Mouse (Mus musculus) T-cell, adult 2 months (primary cell): ENCODE measurements around the gene Zbtb5.
A peak's percentile ranks its signal among the peaks of the same experiment; 100 is the strongest.
"Not testable (repeated sequence)": the region's sequence is repeated elsewhere in the genome, so short reads cannot be mapped to it uniquely, and the experiment has no call there.

ENCODE experiments used
- DNase-seq: peaks from one replicate; pipeline ENCODE4 v3.0.0; 2022; ENCODE audit warnings: low spot score

Zbtb5 gene

DNA sequence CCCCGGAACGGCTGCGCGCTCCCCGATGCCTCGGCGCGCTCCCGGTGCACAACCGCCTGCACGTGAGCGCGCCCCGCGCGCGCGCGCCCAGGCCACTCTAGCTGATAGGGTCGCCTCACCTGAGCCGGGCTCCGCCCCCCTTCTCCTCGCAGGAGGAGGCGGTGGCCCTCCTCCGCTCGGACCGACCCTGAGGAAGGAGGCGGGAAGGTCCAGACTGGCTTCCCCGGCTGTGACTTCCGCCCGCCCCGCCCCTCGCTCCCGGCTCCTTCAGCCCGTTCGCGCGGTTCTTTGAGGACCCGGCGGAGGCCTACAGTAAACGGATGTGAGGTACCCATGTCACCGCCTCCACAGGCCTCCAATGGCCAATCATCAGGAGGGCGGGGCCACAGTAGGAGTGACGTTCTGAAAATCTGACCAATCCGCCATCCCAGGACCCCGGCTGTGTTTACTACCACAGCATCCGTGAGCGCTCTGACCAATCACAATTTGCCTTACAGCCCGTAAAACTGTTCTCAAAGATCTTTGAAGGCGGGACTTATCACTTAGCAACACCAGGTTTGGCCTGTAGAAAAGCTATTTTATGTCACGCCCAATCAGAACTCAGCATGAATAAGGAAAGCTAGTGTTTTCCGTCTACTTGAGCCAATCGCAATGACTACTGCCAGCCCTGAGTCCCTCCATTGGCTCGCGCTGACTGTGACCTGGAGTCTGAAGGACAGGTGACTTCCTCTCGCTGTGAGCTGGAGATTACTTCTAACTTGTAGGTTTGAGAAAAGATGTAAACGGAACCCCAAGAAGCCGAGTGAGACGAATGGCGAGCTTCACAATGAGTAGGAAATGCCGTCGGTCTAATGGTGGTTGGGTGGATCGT, at the start of gene Zbtb5:
Gene Zbtb5, minus strand, starts transcription at position 308 of the 871 bp plus-strand sequence.
- peak; percentile 100 for DNase-seq

DNA sequence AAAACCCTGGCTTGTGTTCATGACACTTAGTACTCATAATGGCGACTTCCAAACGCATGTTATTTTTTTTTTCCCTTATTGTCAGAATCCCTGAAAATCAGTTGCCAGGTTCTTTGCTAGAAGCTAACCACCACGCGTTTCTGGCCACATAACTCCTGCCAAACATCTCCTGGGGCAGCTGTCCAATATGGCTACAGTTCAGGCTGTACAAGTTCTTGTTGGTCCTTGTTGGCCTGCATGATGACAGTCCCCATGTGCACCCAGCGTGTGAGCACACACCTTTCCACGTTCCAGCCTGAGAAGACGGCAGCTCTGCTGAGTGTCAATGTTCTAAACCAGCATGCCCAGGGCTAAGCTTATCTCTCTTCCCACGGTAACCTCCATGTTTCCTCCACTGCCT, 43.2 kb upstream of the Zbtb5 start:
- no peak for DNase-seq

DNA sequence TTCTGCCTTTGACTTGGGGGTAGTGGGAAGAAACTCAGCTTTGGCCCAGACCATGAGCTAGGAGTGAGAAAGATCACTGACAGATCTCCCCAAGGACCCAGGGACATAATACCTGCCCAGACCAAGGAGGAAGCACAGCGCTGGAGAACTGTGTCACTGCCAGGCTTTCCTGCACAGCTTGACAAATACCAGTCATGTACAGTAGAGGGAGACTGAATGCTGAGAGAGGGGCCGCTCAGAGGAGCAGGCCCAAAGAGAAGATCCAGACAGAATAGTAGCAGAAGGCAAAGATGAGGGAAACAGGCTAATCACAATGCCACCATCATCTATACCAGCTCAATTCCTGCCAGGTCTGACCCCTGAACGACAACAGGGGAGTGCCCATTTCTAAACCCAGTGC, 42.6 kb upstream of the Zbtb5 start:
- DNase-seq = no peak

- no peak for DNase-seq
Measured at GRCm38 (mm10) chr4:45047956-45048355, 35.7 kb upstream of the Zbtb5 start.

DNA sequence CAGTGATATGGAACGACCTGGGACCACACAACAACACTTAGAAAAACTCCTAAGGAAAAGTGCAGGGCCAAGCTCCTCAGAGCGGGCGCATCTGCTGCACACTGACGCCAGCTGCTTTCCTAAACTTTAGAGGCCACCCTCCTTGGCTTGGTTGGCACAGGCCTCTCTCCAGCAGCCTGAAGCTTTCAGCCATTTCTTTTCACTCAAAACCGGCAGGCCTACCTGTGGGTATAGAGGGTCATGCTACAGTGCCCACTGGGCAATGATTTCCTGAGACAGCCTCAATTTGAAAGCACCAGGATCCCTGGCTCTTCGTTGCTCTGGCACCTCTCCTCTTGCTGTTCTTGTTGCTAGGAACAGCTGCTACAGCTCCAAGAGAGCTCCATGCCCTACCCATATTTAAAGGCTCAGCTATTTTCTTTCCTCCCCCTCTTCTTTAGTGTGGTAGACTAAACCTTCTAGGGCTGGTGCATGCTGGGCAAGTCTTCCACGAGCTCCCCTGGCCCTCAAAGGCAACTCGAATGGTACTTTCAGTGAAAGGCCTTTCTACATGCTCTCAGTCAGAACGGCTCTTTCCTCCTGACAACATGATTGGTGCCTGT, 35.2 kb upstream of the Zbtb5 start:
- DNase-seq = no peak

- no peak for DNase-seq
Measured at GRCm38 (mm10) chr4:45046679-45047078, 34.5 kb upstream of the Zbtb5 start.

GRCm38 (mm10) chr4:45040795-45041194, 28.6 kb upstream of the Zbtb5 start:
- no peak for DNase-seq

DNA sequence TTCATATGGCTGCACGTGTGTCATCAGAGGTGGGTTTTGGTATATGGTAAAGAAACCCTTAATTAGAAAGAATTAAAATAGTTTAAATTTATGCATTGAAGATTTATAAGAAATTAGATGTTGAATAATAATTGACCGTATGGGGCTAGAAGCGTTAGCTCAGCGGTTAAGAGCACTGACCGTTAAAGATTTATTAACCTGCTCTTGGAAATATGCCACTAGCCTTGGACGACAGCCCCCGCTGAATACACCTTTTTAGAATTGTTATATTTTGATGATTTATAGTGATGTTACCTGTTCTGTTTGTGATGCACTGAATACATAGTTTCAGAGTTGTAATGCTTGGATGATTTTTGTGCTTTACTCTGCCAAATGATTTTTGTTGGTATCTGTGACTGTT, 27.3 kb upstream of the Zbtb5 start:
- DNase-seq = not testable (repeated sequence)

DNA sequence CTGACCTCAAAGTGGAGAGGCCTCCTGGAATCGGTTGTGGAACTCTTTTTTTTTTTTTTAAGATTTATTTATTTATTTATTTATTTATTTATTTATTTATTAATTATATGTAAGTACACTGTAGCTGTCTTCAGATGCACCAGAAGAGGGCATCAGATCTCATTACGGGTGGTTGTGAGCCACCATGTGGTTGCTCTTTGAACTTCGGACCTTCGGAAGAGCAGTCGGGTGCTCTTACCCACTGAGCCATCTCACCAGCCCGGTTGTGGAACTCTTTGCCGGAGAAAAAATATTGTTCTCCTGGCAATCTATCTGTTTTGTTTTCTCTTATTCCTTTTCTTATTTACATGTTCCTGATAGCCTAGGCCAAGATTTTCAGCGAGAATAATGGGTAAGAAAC, 26.7 kb upstream of the Zbtb5 start:
- not testable (repeated sequence) for DNase-seq

- DNase-seq = no peak
Measured at GRCm38 (mm10) chr4:45037455-45038410, 25.5 kb upstream of the Zbtb5 start.

- no peak for DNase-seq
Measured at GRCm38 (mm10) chr4:45036571-45036970, 24.4 kb upstream of the Zbtb5 start.

GRCm38 (mm10) chr4:45036048-45036447, 23.8 kb upstream of the Zbtb5 start:
- DNase-seq = no peak

- DNase-seq = no peak
Measured at GRCm38 (mm10) chr4:45034693-45035628, 22.7 kb upstream of the Zbtb5 start.

GRCm38 (mm10) chr4:45032586-45032985, 20.4 kb upstream of the Zbtb5 start:
- DNase-seq = no peak

- DNase-seq = no peak
Measured at GRCm38 (mm10) chr4:45026459-45026858, 14.2 kb upstream of the Zbtb5 start.

DNA sequence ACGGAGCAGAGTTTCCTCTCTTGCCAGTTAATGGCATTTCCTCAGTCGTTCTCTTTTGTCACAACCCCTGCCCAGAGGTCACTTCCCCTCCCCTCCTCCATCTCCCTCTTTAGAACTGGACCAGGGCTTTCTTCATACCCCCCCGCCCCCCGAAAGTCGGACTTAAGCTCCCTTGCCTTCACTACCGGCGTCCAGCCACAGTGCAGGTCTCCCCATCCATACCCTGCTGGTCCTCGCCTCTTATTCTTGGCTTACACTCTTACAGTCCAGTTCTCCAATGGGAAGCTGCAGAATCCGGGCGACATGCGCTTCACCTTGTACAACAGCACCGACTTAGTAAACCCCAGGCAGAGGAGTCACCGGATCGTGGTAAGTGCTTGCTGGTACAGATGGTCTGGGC, 6.8 kb upstream of the Zbtb5 start:
- no peak for DNase-seq

DNA sequence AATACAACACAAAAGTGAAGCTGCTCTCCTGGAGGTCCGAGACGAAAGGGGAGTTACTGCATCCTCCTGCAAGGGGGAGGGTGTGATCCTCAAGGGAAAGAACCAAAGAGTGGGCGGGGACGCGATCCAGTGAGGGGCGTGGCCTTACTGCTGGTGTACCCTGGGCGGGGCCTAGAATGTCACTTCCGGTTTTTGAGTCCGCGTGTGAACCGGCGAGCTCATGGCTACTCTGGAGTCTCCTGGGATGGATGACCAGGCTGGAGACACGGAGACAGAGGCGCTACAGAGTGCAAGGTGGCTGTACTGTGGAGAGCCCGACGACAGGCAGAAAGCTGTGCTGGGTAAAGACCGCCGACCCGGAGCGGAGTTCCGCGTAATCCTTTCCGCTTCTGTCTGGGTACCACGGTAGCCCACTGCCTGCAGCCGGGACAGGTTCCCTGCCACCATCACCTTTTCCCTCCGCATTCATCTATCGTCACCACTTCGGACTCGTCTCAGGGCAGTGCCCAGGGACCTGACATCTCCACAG, 6.3 kb upstream of the Zbtb5 start, which contains the start of gene Polr1e:
Gene Polr1e, plus strand, starts transcription at position 132 of the 529 bp plus-strand sequence.
- DNase-seq = peak; percentile 88

DNA sequence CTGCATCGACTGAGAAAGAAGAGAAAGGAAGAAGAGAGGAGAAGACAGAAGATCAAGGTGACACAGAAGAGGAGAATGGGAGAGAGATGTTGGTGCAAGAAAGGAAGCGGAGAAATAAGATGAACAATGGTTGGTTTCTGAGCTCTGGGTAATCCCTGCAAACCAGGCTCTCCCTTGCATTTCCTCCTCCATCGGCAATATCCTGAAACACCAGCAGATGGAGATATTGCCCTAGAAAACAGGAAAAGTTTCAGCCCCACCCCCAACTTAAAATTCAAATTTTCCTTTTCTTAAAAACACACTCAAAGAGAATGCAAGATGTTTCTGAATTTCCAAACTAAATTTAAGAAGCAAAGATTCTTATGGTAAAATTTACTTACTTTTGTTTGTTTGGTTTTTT, 3.4 kb upstream of the Zbtb5 start:
- DNase-seq = peak; percentile 42

DNA sequence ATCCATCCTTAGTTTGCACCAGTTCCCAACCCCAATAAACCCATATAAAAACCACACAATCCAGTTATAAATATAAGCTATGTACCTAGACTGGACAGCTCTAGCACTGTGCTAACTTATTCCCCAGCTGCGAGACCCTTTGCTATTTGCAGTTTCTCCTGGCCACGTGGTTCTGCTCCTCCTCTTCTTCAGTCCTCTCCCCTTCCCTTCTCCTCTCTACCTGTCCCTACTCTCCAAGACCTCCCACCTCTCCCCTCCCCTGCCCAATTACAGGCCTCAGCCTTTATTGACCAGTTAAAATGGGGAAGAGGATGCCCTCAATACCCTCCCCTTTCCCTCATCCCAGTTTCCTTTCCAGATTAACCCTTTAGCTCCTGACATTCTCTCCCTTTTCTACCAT, 1.3 kb upstream of the Zbtb5 start:
- DNase-seq = no peak

GRCm38 (mm10) chr4:45013031-45013431, 819 bp upstream of the Zbtb5 start:
- DNase-seq = no peak

DNA sequence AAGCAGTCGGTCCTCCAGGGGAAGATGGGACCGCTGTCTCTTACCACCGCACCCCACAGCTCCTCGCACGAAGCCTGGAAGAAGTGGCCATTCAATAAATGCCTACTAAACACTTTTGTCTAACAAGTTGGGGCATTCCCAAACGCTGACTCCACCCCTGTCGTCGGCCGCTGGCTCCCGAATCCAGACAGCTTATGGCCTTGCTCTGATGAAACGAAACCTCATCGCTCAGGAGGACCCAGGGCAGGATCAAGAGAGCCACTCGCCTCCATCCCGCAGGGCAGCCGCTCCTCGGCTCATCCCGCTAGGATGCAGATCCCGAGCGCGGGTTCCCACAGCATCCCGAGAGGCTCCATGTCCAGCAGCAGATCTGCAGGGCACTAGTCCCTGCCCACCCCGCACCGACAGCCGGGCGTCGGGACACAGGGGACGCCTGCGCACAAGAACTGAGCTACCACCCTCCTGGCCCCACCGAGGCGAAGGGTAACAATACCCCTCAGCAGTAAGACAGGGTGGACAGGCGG, 569 bp downstream of the Zbtb5 start:
- DNase-seq = peak; percentile 38
